Mouse (Mus musculus): ENCODE results near the gene Ano3.
"Not testable (repeated sequence)": the region's sequence is repeated elsewhere in the genome, so short reads cannot be mapped to it uniquely, and the experiment has no call there.

Gene Ano3

GRCm38 (mm10) chr2:110950823-110951222 is at the start of gene Ano3:
TSS of gene Ano3 (minus strand) at chr2:110950923.
- not testable (repeated sequence) for DNase-seq (ENCODE audit: extremely low read depth, low read depth)

- DNase-seq (ENCODE audit: extremely low read depth, low read depth) = no peak
These were observed 39.3 kb upstream of the Ano3 start for GRCm38 (mm10) chr2:110990071-110990470.

- no peak for DNase-seq (ENCODE audit: extremely low read depth, low read depth)
These were observed 38.8 kb upstream of the Ano3 start for GRCm38 (mm10) chr2:110989539-110989938.

- DNase-seq (ENCODE audit: extremely low read depth, low read depth) = no peak
These were observed 35.1 kb upstream of the Ano3 start for GRCm38 (mm10) chr2:110985853-110986271.

- peak; percentile 36 for DNase-seq (ENCODE audit: extremely low read depth, low read depth)
These were observed 31.0 kb upstream of the Ano3 start for GRCm38 (mm10) chr2:110981733-110982132.

DNA sequence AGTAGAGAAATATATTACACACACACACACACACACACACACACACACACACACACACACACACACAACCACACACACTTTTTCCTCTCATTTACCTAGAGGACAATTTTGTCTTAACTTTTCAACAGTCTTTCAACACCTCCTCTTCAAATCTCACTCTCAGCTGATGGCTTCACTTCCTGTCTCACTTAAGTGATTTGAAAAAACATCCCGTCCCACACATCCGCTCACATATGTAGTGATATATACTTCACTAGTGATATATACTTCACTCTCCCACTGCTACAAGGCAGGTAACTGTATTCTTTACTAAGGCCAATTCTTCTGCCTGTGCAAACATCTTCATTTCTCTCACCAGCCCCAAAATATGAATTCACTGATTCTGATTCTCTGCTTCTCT is 28.9 kb upstream of the Ano3 start:
- no peak for DNase-seq (ENCODE audit: extremely low read depth, low read depth)

- no peak for DNase-seq (ENCODE audit: extremely low read depth, low read depth)
These were observed 26.1 kb upstream of the Ano3 start for GRCm38 (mm10) chr2:110976871-110977270.

DNA sequence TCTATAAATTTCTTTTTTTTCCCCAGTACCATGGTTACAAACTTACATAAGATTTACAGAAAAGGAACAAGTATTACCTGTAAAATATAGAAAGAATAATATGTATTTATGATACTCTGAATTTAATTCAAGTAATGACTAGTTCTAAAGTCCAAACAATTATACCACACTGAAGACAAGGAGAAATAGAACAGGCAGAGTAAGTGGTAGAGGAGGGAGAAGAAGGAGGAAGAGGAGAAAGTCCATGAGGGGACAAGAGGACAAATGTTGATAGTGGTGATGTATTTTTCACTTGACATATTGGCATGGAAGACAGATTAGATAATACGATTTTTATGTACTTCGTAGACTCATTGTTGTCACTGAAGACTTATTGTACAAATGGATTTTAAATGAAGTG is 19.4 kb upstream of the Ano3 start:
- no peak for DNase-seq (ENCODE audit: extremely low read depth, low read depth)

DNA sequence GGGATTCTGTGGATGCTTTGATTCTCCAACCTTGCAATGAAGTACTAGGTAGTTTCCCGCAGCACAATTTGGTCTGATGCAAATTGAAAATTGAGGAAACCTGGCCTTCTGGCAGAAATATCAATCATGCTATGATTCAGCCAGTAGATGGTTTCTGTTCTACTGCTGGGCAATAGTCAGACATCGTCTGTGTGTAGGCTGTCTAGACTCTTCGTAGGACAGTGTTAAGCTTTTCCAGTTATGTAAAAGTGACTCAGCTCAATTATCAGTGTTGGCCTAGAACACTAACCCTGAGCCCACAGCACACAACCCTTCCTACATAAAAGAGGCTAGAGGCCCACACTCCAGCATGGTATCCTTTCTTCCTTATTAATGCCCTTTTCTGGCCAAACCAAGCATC is 14.7 kb upstream of the Ano3 start:
- DNase-seq (ENCODE audit: extremely low read depth, low read depth) = no peak

- DNase-seq (ENCODE audit: extremely low read depth, low read depth) = no peak
These were observed 305 bp downstream of the Ano3 start for GRCm38 (mm10) chr2:110950432-110950803.

DNA sequence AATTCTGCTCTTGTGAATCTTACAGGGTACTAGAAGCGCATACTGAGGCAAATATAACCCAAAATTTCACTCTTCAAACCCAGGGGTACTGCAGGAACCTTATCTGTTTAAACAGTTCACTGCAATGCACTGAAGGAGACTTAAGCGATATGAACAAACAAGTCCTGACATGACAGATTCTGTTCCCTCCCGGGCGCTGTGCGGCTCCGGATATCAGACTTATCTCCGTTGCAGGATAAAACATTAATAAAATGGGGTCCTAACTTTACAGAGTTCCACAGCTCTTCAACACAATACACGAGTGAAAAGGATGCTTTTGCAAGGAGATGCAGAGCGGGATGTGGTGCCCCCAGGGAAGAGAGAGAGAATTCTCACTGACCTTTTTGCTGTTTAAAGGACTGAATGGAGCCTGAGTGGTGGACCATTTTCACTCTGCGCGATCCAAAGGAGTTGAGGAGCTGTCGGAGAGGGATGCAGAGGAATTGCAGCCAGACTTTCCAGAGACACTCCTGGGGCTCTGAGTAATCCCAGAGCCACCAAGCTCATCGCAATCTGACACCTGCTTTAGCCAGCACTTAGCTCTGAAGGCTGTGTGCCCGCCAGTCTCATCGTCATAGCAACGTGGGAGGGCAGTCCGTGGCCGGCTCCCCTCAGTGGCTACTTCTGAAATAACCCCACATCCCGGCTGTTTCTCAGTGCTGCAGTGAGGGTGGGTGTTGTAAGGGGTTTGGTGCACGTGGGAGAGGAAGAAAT is 868 bp downstream of the Ano3 start:
- no peak for DNase-seq (ENCODE audit: extremely low read depth, low read depth)

- DNase-seq (ENCODE audit: extremely low read depth, low read depth) = no peak
These were observed 5.6 kb downstream of the Ano3 start for GRCm38 (mm10) chr2:110945171-110945570.

DNA sequence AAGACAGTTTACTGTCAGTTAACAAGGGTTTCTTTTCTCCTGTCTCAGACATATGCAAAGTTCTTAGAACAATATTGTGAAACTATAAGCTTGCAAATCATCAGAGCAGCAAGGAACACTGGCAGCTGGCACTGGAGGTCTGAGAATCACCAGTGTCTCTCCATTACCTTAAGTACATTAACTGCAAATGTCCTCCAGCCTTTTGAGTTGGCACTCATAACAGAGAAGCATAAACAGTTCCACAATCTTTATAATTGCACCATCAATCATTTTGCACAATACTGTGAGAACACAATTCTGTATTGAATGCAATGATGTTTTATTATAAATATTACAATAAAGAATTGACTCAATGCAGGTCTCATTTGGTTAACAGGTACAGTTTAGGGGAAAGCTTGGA is 15.0 kb downstream of the Ano3 start:
- no peak for DNase-seq (ENCODE audit: extremely low read depth, low read depth)

- no peak for DNase-seq (ENCODE audit: extremely low read depth, low read depth)
These were observed 21.6 kb downstream of the Ano3 start for GRCm38 (mm10) chr2:110929126-110929525.

GRCm38 (mm10) chr2:110909506-110909905 is 41.2 kb downstream of the Ano3 start:
- no peak for DNase-seq (ENCODE audit: extremely low read depth, low read depth)

DNA sequence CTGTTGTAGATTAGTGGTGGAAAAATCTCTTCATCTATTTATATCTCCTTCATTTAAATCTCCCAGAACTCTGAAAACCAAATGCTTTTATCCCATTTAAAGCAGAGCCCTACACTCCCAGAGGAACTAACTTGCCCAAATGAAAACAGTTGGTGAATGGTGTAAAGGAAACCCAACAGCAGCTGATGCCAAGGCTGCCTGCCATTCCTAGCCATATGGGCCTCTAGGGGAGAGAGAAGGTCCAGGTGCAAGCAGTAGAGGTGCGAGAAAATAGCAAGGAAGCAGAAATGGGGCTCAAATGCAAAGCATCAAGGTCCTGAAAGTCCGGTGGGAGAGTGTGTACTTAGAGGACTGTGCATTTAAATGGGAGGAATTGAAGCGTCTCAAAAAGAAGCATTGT is 44.2 kb downstream of the Ano3 start:
- DNase-seq (ENCODE audit: extremely low read depth, low read depth) = no peak

DNA sequence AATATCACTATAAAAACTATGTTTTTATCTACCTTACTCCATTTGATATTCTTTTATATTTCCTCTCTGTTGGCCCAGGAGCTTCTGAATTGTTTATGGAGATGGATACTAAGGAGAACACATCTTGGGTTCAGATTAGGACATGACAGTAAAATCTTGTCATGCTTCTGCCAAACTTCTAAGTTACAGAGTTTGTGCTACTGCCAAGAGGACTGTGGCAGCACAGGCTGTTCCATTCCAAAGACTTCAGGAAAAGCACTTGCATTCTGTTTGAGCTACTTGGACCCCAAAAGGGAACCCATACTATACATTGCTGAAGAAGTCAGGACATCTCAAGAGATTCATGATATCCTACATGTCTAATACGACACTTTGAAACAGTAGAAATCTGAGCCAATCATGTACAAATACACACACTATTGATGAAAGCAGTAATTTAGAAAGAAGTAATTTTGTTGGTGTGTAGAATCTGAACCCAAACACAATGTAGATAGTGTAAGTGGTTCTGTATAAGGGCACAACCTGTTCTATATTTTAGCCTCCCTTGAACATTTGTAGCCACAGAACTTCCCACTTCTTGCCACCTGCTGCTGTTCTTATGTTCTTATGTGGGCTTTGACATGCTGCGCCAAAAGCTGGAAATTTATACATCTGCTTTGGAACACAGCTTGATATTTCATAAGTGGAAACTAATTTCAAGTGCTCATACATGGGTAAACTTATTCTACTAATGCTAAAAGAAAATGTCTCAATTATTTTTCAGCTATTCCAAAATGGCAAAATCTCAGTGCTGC is 54.0 kb downstream of the Ano3 start:
- DNase-seq (ENCODE audit: extremely low read depth, low read depth) = no peak

GRCm38 (mm10) chr2:110871650-110872049 is 79.1 kb downstream of the Ano3 start:
- no peak for DNase-seq (ENCODE audit: extremely low read depth, low read depth)

DNA sequence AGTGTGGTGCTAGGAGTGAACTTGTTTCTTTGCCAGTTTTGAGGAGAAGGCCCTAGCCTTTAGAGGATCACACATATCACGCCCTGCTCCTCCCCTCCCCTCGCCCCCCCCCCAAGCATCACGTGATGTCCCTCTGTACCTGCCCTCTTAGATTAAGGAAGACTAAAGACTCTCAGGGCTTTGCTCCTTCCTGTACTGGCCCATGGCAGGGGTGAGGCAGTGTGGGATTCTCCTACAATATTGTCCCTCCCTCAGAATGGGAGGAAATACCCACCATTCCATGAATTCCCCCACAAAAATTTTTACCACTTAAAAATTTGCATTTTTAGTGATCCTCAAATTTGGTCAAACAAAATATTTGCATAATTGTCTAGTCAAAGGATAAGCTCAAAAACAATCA is 85.1 kb downstream of the Ano3 start:
- no peak for DNase-seq (ENCODE audit: extremely low read depth, low read depth)

DNA sequence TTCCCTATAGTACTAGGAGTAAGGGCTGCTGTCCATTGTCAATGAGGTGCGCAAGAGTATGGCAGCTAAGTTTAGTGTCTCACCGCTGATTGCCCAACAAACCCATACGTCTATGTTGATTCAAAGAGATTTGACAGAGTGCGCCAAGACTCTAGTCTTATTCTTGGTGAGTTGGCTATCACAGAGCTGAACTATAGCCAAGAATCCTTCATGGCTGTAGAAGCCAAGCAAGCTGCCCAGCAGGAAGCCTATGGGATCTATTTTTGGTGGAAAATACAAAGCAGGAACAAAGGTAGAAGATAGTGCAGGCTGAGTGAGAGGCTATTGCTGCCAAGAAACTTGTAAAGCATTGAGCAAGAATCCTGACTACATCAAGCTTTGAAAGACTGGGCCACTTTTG is 87.3 kb downstream of the Ano3 start:
- no peak for DNase-seq (ENCODE audit: extremely low read depth, low read depth)

GRCm38 (mm10) chr2:110839559-110840243 is 111.0 kb downstream of the Ano3 start:
- no peak for DNase-seq (ENCODE audit: extremely low read depth, low read depth)

DNA sequence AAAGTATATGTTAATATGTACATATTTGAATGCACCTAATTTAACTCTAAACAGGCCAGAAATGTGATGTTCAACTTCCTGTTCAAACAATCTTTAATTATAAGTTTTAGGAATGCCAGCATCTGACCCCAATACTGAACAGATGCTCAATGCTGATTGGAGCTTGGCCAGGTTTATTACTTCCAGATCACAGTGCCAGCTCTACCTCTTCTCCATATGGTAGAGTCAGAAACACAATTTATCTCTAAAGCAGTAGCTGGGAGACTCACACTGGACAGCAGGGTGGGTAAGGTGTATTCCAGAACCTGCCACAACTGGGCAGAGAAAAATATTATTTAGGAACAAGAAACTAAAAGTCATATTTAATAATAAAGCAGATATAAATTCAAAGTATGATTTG is 134.5 kb downstream of the Ano3 start:
- DNase-seq (ENCODE audit: extremely low read depth, low read depth) = no peak
